Mouse (Mus musculus) forebrain, postnatal 0 days (tissue): ENCODE measurements around the gene Tmem132c. TPM values are rescaled to one million over a fixed set of nuclear protein-coding genes. Genes with fewer than 3 reads are reported as not detected.

Experiments used
- ATAC-seq: fragments of 200-750 bp; cut with Nextera tagmentation; 2 replicates; pipeline ENCODE4 v1.8.0; 2017; ENCODE audit warnings: mild to moderate bottlenecking, moderate library complexity
- DNase-seq: peaks from one replicate; pipeline ENCODE4 v3.0.0-alpha.2; 2015
- H3K27ac ChIP-seq: fragments of 300-500 bp; sonication (generic); 2 replicates; pipeline ENCODE4 v1.5.1; 2014; ENCODE audit warnings: low read depth, mild to moderate bottlenecking, antibody characterized with exemption, low read length, moderate library complexity, mixed read lengths
- H3K27me3 ChIP-seq: fragments of 300-500 bp; sonication (generic); 2 replicates; pipeline ENCODE4 v1.6.1; 2014; ENCODE audit warnings: mild to moderate bottlenecking, low read length, mixed read lengths; ENCODE audit not compliant: insufficient read depth
- H3K36me3 ChIP-seq: fragments of 300-500 bp; sonication (generic); 2 replicates; pipeline ENCODE4 v1.6.1; 2014; ENCODE audit warnings: mild to moderate bottlenecking, moderate library complexity; ENCODE audit not compliant: insufficient read depth
- H3K4me1 ChIP-seq: fragments of 300-500 bp; sonication (generic); 2 replicates; pipeline ENCODE4 v1.6.1; 2014; ENCODE audit warnings: antibody characterized with exemption; ENCODE audit not compliant: insufficient read depth
- H3K4me2 ChIP-seq: fragments of 300-500 bp; sonication (generic); 2 replicates; pipeline ENCODE4 v1.6.1; 2014; ENCODE audit warnings: low read depth, mild to moderate bottlenecking, moderate library complexity
- H3K4me3 ChIP-seq: fragments of 300-500 bp; sonication (generic); 2 replicates; pipeline ENCODE4 v1.5.1; 2014; ENCODE audit warnings: low read depth, low read length, mixed read lengths
- H3K9ac ChIP-seq: fragments of 300-500 bp; sonication (generic); 2 replicates; pipeline ENCODE4 v1.6.1; 2014; ENCODE audit warnings: mild to moderate bottlenecking
- H3K9me3 ChIP-seq: fragments of 300-500 bp; sonication (generic); 2 replicates; pipeline ENCODE4 v1.6.1; 2016; ENCODE audit warnings: low read length
- CTCF ChIP-seq: sonication (generic); IDR thresholded peaks from 2 replicates; pipeline ENCODE4 v1.5.1; 2016; ENCODE audit warnings: antibody characterized with exemption, control low read depth, low read depth
- WGBS: fragments of 180-500 bp; shearing (Covaris S2); extraction: QIAGEN DNeasy Blood & Tissue Kit; methylation state at CpG from one replicate; pipeline ENCODE4 v1.1.7; 2014; 5-methylcytosine and 5-hydroxymethylcytosine counted together
- polyA plus RNA-seq: library from polyadenylated mRNA; unstranded; fragments of >200 nt; fragmentation: Nextera tagmentation; extraction: Ambion mirVana; gene quantifications from 2 replicates; pipeline ENCODE4 v1.2.1, GENCODE M21; 2015
- total RNA-seq: library from RNA; depleted of rRNA; stranded (reverse); fragments of >200 nt; gene quantifications from 2 replicates; pipeline ENCODE4 v1.2.3, GENCODE M21; 2014

Gene Tmem132c
- total and polyA plus RNA-seq, 2 experiments from 2014 or later = 7.5 to 25.6 TPM

DNA sequence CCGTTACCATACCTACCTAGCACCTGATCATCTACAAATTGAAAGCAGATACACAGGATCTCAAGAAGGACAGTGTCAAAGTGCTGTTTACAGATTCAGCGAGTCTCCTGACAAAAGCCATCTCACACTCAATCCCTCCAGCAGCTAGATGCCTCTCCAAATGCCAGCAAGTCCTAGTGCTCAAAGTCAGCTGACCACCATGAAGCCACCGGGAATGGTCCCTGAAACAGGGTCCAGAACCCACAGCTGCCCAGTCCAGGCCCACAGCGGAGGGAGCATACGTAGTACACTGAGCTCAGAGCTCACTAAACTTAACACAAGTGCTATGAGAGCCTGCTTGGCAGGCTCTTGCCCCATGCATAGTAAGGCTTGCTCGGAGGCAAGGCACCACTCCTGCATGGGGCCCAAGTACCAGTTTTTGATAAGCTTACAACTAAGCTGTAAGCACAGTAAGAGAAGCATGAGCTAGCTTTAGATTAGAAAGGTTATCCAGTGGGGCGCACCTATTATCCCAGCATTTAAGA, 367.6 kb downstream of the Tmem132c start:
- DNase-seq (no peak), ATAC-seq (no peak)
- Histone ChIP-seq H3K27me3 (no peaks in the 10 kb centered on the region), H3K9me3 (no peaks in the 10 kb centered on the region), H3K36me3 (peaks cover 13% of the 10 kb centered on the region), H3K4me3 (no peak overlapping the region), H3K9ac (no peak overlapping the region), H3K4me1 (no peaks in the 10 kb centered on the region), H3K27ac (no peak overlapping the region), H3K4me2 (no peak overlapping the region)
- 87% methylated on average over 7 of the region's 7 CpGs for WGBS
- no peak for TF ChIP-seq CTCF

DNA sequence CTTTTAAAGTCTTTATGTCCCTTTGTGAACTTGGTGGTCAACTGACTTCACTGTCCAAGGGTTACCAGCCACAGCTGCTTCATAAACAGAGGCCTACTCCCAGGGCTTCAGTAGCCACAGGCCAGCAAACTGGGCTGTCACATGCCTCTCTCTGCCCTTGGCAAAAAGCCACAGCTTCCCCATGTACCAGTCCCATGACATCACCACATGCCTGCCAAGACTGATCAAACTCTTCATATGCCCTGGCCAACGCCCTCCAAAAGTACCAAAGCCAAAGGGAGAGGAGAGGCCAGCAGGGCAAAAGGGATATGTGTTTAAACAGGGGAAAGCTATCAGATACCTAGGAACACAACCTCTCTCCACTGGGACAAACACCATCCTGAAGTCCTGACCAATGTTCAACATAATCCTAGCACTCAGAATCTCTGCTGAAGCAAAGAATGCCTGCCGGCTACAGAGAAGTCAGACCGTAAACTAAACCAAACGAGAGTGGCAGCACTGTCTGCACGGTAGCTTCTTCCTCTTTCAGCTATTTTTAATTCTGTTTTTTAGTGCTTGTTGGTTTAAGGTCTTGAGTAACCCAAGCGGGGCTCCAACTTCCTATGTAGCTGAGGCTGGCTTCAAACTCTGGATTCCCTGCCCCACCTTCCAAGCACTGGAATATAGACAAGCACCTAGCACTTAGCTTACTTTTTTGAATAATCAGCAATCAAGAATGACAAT, 369.3 kb downstream of the Tmem132c start:
- TF ChIP-seq CTCF = no peak
- Histone ChIP-seq H3K9me3 (no peaks in the 10 kb centered on the region), H3K27me3 (no peaks in the 10 kb centered on the region), H3K4me2 (no peak overlapping the region), H3K9ac (no peak overlapping the region), H3K27ac (no peak overlapping the region), H3K36me3 (peaks cover 10% of the 10 kb centered on the region), H3K4me3 (no peak overlapping the region), H3K4me1 (peaks cover 13% of the 10 kb centered on the region)
- ATAC-seq (no peak), DNase-seq (no peak)
- 75% methylated on average over 6 of the region's 6 CpGs for WGBS

DNA sequence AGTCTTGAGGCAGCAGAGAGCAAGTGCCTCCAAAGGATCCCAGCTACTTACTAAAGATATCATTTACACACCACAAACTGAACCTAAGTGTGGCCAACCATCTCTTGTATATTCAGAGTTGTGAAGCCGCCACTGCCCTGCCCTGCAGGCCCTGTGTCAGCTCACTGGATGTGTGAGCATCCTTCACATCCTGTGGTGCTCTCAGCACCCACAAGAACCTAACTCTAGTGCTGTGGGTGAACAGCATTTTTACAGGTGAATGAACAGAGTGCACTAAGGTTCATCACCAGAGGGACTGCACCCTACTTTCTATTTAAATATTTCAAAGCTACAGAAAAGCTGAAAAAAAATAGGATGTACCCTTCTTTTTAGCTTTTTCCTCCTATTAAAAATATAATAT, 370.3 kb downstream of the Tmem132c start:
- Histone ChIP-seq H3K27me3 (no peaks in the 10 kb centered on the region), H3K36me3 (peaks cover 10% of the 10 kb centered on the region)
- 72% methylated on average over 1 of the region's 1 CpGs for WGBS

DNA sequence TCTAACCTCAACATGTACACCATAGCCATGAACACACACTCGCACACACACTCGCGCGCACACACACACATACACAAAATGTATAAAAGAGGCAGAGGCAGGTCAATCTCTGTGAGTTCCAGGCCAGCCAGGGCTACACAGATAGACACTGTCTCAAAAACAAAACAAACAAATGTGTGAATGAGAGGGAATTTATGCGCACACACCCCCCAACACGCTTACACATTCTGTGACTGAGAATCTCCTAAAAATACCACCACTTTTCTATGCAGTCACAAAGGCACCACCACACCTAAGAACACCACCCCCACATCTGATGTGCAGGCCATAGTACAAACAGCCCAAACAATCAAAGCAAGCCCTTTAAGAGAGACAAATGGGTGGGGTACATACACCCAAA, 370.8 kb downstream of the Tmem132c start:
- H3K27me3 ChIP-seq = no peaks in the 10 kb centered on the region
- H3K4me1 ChIP-seq = peaks cover 17% of the 10 kb centered on the region
- no peak overlapping the region for H3K4me3 ChIP-seq
- DNase-seq (no peak), ATAC-seq (no peak)
- H3K9me3 ChIP-seq = no peaks in the 10 kb centered on the region
- H3K36me3 ChIP-seq = peaks cover 10% of the 10 kb centered on the region; the same call in 1 of the 2 replicates
- no peak overlapping the region for H3K4me2 ChIP-seq
- 94% methylated on average over 6 of the region's 6 CpGs for WGBS
- no peak overlapping the region for H3K27ac ChIP-seq
- no peak overlapping the region for H3K9ac ChIP-seq
- no peak for TF ChIP-seq CTCF

More for the DNA sequence above, 370.3 kb downstream of the Tmem132c start:
- Histone ChIP-seq H3K9ac (no peak overlapping the region), H3K27ac (no peak overlapping the region), H3K4me2 (no peak overlapping the region), H3K9me3 (no peaks in the 10 kb centered on the region), H3K4me3 (no peak overlapping the region), H3K4me1 (peaks cover 17% of the 10 kb centered on the region)
- no peak for ATAC-seq
- TF ChIP-seq CTCF = no peak
- DNase-seq = no peak
